Mouse (Mus musculus): ENCODE data around the gene Frg2f1. TPM values are rescaled to one million over a fixed set of nuclear protein-coding genes. Genes with fewer than 3 reads are reported as not detected.
"Not testable (repeated sequence)": the region's sequence is repeated elsewhere in the genome, so short reads cannot be mapped to it uniquely, and the experiment has no call there.

Frg2f1 gene
- 0.63 and 5.5 TPM in 2 replicates for total RNA-seq (2017)

DNA sequence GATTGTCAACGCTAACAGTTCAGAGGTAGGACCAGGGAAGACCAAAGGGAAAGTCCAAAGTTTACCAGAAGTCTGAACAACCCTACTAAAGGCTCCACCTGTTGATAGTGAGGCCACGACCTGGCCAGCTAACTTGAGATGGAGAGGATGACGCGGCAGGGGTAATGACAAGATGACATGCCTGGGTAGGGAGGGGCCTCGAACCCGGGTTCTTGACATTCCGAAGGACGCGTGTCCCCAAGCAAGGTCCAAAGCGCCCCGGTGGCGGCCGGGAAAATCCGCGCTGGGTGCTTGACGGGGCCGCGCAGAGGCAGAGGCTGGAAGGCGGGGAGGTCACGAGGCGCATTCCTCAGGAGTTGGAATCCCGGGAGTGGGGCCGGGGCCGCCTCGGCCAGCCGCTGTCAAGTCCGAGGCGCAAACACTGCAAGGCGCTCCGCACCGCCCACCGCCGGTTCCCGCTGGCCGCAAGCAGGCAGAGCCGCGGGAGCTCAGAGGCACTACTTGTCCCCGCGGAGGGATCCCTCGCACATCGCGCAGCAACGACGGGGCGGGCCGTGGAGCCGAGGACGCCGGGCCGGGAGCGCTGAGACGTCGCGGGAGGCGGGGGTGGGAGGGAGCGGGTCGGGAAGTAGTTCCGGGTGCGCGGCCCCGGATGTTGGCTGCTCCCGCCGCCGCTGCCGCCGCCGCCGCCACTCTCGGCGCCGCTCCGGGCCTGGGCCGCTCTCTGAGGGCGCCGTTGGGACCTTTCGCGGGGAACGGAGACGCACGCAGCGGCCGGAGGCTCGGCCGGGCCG lies at the start of gene Frg2f1:
Gene Frg2f1 (minus strand): TSS at position 499 of the 794 bp plus-strand sequence.
- ATAC-seq (replicated peaks; ENCODE audit: low read depth, poor library complexity, severe bottlenecking): peak; percentile 93

DNA sequence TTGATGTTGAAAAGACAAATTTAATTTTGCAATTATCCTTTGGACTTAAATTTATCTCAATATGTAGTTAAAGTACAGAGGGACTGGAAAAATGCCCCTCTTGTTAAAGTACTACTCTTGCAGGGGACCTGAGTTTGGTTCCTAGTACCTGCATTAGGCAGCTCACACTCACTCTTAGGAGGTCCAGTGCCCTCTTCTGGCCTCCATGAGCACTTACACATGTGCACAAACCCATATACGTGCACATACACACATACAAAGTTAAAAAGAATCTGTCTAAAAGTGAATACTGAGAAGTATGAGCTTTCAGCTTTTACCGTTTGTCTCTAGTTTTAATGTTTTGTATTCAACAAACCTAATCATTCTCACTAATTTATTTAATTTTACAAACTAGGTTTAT lies 48.7 kb upstream of the Frg2f1 start:
- ATAC-seq (replicated peaks; ENCODE audit: low read depth, poor library complexity, severe bottlenecking): no peak

DNA sequence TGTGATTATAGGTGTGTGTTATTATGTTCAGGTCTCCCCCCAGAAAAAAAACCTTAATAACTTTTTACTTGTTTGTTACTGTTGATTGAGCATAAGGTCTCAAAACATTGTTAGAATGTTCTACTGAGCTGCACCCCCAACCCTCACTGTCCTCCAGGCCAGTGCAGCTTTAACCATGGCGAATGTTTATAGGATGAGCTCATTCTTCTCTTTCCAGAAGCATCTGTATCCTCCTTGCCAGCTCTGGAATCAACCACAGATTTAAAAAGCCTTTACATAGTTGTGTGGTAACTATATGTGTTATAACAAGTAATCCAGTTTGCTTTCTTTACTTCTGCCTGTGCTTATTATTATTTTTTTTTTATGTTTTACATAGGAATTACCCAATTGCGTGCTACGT lies 36.1 kb upstream of the Frg2f1 start:
- no peak for ATAC-seq (replicated peaks; ENCODE audit: low read depth, poor library complexity, severe bottlenecking)

DNA sequence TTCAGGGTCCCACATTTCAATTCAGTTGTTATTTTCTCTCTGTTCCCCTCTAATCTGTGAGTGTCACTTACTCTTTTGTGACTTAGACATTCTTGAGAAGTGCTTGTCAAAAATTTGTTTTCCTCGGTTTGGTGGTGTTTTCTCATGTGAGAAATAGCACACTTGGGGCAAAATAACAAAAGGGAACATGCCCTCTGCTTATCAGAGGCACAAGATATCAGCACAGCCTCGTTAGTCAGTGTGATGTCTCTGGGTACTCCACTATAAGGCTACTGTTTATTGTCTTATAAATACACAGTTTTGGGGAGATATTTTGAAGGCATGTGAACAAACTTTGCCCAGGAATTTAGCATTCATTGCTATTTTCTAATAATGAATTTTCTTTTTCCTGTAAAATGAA lies 35.2 kb upstream of the Frg2f1 start:
- ATAC-seq (replicated peaks; ENCODE audit: low read depth, poor library complexity, severe bottlenecking): no peak

DNA sequence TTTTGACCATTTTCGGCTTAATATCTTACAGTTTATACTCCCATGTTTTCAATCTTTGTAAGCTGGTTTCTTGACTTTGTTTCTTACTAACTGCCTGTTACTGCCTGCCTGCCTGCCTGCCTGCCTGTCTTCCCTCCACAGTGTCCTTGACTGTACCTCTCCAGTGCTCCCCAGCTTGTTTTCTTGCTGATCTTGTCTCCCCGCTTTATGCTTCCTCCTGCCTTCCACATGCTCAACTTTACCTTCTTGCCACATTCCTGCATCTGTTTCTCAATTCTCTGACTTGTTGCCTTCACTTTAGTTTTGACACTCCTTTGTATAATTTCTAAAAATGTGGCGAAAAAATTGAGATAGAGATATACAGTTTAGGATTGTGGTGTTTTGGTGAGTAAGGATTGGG lies 33.4 kb upstream of the Frg2f1 start:
- ATAC-seq (replicated peaks; ENCODE audit: low read depth, poor library complexity, severe bottlenecking): no peak

DNA sequence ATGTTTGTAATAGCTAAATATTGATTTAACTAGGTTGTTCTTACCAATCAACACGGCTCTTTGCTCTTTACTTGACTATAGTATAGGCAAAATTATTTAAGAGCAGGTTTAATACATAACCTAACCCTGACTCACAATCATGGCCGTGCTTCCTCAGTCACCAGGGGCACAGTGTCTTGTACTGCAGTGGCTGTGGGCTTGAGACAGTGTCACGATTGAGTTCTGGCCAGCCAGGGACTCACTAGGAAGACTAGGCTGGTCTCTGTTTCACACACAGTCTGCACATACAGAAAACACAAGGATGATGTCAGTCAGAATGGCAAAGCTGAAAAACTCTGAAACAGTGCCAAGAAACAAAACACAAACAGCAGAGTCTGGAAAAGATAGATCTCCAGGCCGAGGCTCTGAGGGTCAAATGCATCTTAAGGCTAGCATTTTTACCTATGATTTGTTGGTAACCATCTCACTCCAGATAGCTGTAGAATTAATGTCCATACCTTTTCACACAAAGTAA lies 27.1 kb upstream of the Frg2f1 start:
- no peak for ATAC-seq (replicated peaks; ENCODE audit: low read depth, poor library complexity, severe bottlenecking)

DNA sequence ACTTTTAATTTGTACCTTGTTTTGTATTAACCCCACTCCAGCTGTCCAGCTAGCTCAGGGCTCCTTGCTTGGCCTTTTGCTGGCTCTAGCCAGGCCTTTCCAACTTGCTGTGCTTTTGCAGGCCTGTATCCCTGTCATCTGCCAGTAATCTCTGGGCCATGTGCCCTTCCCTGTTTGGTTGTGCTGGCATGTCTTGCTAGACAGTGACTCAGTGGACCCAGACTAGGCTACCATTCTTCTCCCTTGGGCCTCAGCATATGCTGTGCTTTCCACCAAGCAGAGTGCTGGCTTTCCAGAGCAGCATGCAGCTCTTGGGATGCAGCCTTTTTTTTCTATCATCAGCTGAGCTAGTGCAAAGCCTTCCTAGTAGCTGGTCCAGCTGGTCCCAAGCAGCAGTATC lies 23.8 kb upstream of the Frg2f1 start:
- ATAC-seq (replicated peaks; ENCODE audit: low read depth, poor library complexity, severe bottlenecking): no peak

DNA sequence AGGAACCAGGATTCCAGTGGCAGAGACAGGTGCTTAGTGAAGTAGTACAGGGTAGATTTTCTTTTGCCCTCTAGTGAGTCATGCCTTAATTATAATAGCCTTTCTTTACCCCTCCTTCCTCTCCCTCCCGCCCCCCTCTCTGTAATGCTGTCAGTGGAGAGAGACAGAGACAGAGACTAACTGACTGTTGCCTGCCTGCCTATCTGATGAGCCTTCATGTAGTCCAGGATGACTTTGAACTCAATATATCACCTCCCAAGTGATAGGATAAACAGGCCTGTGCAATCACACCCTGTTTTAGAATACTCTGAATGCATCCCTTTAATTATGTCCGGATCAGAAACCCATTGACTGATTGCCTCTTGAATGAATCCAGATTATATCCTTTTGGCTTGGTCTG lies 16.1 kb upstream of the Frg2f1 start:
- ATAC-seq (replicated peaks; ENCODE audit: low read depth, poor library complexity, severe bottlenecking): no peak

DNA sequence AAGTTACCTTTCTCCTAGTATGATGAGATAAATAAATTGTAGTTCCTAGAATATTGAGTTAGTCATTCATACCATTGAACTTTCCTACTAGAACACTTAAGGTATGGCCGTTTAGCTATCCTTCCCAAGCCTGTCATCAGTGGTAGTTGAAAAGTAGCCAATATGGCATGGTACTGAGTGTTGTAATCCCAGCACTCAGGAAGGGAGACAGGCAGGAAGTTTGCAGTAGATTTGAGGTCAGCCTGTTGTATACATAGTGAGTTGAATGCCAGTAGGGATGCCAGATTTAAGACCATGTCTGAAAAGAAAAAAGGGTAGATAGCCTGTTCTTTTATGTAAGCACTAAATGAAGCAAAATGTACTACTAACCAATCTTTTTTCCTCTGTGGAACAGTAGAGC lies 11.5 kb upstream of the Frg2f1 start:
- ATAC-seq (replicated peaks; ENCODE audit: low read depth, poor library complexity, severe bottlenecking): no peak

DNA sequence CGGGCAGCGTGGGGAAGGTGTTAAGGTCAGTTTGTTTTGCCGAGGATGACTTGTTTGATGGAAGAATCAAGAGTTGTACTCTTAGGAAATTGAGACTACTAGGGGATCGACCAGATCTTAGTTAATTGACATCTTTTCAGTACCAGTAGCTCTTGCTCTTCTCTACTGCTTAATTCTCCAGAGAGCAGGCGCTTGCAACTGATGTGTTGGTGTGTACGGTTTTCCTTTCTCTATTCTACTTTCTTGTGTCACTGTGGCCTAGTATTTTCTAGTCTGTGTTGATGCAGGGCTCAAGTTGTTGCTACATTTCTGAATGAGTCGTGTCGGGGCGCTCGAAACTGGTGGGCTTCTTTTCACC lies 1.2 kb upstream of the Frg2f1 start:
- ATAC-seq (replicated peaks; ENCODE audit: low read depth, poor library complexity, severe bottlenecking): no peak

DNA sequence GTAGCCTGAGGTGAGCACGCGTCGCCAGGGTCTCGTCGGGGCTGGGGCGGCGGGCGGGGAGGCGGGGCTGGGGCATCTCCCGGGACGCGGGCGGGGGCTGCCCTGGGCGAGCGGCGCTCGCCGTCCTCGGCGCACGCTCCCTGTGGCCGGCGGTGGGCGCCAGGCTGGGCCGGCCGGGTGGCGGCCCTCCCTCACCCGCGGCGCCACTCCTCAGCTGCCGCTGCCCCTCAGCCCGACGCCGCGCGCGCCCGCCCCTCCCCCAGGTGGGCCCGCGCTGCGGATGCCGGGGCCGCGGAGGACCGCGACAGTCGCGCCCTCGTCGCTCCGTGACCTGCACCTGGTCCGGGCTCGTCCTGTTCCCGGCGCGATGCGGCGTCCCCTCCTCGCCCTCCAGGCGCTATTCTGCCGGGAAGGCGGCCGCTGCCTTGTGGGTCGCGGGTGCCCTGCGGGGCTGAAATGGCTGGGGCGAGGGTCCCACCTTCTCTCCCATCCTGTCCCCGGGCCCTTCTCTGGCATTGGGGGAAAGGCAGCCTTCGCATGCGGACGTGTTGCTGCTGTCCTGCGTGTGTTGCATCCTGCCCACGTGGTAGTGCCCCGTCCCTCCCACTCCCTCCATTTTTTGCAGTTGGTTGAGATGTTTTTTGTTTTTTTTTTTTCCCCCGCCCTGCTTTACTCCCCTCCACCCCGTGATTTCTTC lies 655 bp upstream of the Frg2f1 start:
- peak; percentile 41 for ATAC-seq (replicated peaks; ENCODE audit: low read depth, poor library complexity, severe bottlenecking)

DNA sequence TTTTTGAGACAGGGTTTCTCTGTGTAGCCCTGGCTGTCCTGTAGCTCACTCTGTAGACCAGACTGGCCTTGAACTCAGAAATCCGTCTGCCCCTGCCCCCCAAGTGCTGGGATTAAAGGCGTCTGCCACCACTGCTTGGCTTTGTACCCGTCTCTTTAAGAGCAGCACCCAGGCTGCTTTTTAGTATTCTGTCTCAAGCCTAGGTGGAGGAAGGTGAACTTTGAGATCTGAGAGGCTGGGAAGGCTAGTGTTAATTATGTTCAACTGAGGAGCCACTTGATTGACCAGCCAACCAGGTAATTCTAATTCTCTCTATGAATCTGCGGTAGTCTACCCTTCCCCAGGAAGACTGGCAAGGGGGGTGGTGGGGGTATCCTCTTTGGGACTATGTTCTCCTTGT lies 1.9 kb downstream of the Frg2f1 start:
- ATAC-seq (replicated peaks; ENCODE audit: low read depth, poor library complexity, severe bottlenecking): no peak

DNA sequence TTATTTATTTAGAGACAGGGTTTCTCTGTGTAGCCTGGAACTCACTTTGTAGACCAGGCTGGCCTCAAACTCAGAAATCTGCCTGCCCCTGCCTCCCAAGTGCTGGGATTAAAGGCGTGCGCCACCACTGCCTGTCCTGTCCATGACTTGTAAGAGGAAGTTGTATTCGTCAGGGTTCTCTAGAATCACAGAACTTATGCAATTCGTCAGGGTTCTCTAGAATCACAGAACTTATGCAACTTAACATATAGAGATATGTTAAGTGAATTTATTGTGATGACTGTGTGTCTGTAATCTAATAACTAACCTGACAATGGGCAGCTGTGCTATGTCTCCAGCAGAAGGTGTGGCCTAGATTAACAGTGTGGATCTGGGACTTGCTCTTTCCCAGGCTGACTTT lies 2.7 kb downstream of the Frg2f1 start, which contains the start of gene Foxj3:
Gene Foxj3 (plus strand): TSS at position 390 of the 400 bp plus-strand sequence.
- not testable (repeated sequence) for ATAC-seq (replicated peaks; ENCODE audit: low read depth, poor library complexity, severe bottlenecking)

DNA sequence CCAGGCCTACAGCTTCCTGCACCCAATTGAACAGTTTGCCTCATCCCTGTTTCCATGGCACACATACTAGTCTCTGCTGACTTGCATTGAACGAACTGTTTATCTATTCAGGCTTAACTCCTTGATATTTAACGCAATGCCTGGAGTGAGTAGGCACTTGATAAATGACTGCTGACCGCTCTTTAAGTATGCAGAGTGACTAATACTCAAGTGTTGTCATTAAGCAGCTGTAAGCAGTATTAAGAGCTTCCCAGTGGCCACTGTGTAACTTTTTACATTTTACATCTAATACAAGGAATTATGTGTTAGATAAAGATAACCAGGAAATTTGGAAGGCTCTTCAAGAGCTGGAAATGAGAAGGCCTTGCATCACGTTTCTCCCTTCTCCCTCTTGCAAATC lies 4.2 kb downstream of the Frg2f1 start:
- ATAC-seq (replicated peaks; ENCODE audit: low read depth, poor library complexity, severe bottlenecking): no peak

DNA sequence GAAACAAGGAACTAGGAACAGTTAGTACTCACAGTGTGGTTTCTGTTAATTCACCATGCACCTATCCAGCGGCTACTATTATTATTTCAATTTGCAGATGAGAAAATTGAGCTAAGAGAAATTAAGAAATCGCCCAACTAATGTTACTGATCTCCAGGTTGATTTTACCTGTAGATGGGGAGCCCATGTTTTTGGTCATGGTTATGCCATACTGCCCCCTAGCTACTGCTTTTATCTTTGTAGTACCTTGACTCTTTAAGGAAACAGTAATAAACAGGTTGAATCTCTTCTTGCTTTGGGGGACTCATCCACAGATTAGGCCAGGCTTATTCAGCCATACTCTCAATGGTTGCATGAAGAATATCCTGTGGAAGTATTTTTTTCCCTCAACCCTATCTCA lies 7.5 kb downstream of the Frg2f1 start:
- no peak for ATAC-seq (replicated peaks; ENCODE audit: low read depth, poor library complexity, severe bottlenecking)

DNA sequence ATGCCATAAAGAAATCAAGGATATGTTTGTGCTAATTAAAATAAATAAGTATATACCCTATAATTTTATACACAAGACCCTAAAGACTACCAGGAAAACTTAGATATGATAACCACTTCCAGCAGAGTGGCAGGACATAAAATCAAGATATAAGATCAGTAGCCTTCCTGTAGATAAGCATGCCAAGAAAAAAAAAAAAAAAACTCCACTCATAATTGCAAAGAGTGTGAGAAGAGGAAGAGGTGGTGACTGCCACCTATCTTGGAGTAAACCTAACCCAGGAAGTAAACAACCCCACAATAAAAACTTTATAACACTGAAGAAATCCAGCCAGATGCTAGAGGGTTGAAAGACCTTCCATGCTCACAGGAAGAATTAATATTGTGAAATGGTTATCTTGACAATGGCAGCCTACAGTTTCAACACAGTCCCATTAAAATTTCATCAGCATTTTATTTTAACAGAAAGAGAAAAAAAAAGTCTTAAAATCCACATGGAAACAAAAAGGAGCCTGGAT lies 12.9 kb downstream of the Frg2f1 start:
- ATAC-seq (replicated peaks; ENCODE audit: low read depth, poor library complexity, severe bottlenecking): no peak

DNA sequence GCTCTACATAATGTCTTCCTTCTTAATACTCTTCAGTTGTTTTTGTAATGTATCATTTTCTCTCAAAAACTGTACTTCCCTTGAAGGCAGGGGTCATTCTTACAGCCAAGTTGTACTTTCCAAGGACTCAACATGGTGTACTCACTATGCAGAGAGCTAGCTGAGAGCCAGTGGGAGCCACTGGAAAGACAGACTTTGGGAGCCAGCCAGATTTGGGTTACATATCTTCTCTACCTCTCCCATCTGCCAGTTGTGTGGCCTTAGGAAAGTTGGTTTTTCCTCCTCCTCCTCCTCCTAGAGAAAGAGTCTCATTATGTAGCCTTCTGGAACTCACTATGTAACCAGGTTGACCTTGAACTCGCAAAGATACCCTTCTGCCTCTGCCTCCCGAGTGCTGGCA lies 14.9 kb downstream of the Frg2f1 start:
- no peak for ATAC-seq (replicated peaks; ENCODE audit: low read depth, poor library complexity, severe bottlenecking)

DNA sequence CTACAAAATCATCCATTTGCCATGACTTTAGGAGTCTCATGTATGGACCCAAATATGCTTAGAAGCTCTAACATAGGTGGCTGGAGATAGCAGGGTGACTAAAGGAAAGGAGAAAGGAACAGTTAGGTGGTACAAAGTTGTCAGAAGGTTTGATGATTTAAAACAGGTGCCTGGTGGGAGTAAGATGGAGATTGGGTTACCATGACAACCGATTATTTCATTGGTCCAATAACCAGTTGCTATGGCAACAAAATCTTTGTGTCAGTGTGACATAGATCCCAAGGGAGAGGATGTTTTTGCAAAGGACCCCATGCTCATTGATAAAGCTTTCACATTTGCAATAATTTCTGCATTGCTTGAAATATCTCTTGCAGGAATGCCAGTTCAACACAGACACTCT lies 15.3 kb downstream of the Frg2f1 start:
- no peak for ATAC-seq (replicated peaks; ENCODE audit: low read depth, poor library complexity, severe bottlenecking)

DNA sequence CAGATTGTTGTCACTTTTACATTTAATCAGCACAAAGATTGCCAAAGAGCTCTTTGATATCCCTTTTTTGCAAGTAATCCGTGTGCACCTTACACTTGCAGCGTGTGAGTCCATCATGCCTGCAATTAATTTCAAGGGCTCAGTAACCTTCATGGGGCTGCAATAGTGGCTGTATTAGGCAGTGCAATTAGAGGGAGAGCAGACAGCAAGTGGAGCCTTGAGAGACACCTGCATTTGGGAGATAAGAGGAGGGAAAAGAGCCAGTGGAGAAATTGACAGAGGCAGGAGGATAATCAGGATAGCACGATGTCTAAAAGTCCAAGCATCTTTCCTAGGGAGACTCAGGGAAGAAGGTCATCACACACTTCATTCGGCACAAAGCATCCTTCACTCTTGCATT lies 15.8 kb downstream of the Frg2f1 start:
- no peak for ATAC-seq (replicated peaks; ENCODE audit: low read depth, poor library complexity, severe bottlenecking)

DNA sequence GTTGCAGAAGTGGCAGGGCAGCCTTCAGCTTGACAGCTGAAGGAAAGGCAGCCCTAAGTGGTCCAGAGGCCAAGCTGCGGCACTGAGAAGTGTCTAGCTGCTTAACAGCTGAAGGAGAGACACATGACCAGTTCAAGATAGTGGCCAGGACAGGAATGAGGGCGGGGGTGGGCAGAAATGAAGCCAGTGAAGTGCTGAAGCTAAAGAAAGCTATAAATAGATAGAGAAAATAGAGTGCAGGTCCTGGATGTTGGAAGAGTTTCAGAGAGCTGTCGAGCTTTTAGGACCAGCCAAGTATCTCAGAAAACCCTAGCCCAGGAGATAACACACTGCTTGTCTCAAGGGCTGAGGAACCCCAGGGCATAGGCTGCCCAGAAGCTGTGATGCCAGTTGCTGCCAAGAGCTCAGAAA lies 26.6 kb downstream of the Frg2f1 start:
- ATAC-seq (replicated peaks; ENCODE audit: low read depth, poor library complexity, severe bottlenecking): no peak

DNA sequence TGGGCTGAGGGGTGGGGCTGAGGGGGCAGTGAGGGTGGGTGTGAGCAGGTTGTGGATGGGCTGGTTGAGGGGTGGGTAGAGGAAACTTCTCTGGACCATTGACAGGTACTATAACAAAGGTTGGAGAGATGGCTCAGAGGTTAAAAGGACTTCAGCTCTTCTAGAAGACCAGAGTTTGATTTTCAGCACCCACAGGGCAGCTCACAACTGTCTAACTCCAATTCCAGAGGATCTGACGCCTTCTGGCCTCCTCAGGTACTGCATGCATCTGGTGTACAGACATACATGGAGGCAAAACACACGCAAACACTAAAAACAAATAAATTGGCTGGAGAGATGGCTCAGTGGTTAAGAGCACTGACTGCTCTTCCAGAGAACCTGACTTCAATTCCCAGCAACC lies 27.7 kb downstream of the Frg2f1 start:
- no peak for ATAC-seq (replicated peaks; ENCODE audit: low read depth, poor library complexity, severe bottlenecking)

All from common myeloid progenitor, adult 5-6 weeks (primary cell).